Mouse (Mus musculus): Measurements from ENCODE around the gene Ide. TPM values are rescaled to one million over a fixed set of nuclear protein-coding genes. Genes with fewer than 3 reads are reported as not detected.

Gene Ide
- polyA plus RNA-seq, 1 experiment from 2014 or later = 30.5 TPM

GRCm38 (mm10) chr19:37360044-37360443 lies 22.4 kb upstream of the Ide start:
- H3K4me2 ChIP-seq (replicated peaks; ENCODE audit: low read depth) = no peak overlapping the region
- no peak overlapping the region for H3K27ac ChIP-seq (ENCODE audit: low read depth, low read length)
- no peak for ATAC-seq
- no peak overlapping the region for H3K9ac ChIP-seq (ENCODE audit: low read depth, low read length)
- H3K4me3 ChIP-seq (ENCODE audit: low read depth, low read length) = no peak overlapping the region
- H3K27me3 ChIP-seq (replicated peaks; ENCODE audit: control insufficient read depth, insufficient read depth, low read length) = no peaks in the 10 kb centered on the region
- no peaks in the 10 kb centered on the region for H3K9me3 ChIP-seq (ENCODE audit: control insufficient read depth)
- no peaks in the 10 kb centered on the region for H3K4me1 ChIP-seq (replicated peaks; ENCODE audit: control insufficient read depth, insufficient read depth, low read length)
- WGBS = 33% methylated on average over 5 of the region's 5 CpGs
- TF ChIP-seq CTCF (IDR thresholded peaks at IDR 0.05; ENCODE audit: low read depth) = no peak
- H3K36me3 ChIP-seq (ENCODE audit: control insufficient read depth, insufficient read depth) = no peaks in the 10 kb centered on the region

DNA sequence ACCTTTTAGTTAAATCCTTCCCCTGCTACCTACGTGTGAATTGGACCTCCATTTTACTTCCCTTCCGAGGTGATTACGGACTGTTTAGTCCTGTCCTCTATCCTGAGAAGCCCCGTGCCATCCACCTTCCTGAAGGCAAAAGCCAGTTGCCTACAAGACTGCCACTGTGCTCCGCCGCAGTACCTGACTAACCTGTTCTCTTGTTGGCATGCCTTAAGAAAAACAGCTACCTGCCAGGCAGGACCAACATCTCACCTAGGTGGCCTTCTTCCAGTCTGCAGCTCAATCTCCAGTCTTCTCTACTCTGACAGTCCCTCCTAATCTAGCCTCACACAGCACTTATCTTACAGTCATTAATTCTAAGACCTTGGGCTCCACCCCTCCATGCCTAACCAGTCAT lies 15.7 kb upstream of the Ide start:
- no peak for TF ChIP-seq CTCF (IDR thresholded peaks at IDR 0.05; ENCODE audit: low read depth)
- no peaks in the 10 kb centered on the region for H3K4me1 ChIP-seq (replicated peaks; ENCODE audit: control insufficient read depth, insufficient read depth, low read length)
- WGBS = 91% methylated on average over 6 of the region's 6 CpGs
- no peaks in the 10 kb centered on the region for H3K36me3 ChIP-seq (ENCODE audit: control insufficient read depth, insufficient read depth)
- ATAC-seq = no peak
- no peaks in the 10 kb centered on the region for H3K27me3 ChIP-seq (replicated peaks; ENCODE audit: control insufficient read depth, insufficient read depth, low read length)
- H3K9me3 ChIP-seq (ENCODE audit: control insufficient read depth) = no peaks in the 10 kb centered on the region
- H3K4me3 ChIP-seq (ENCODE audit: low read depth, low read length) = no peak overlapping the region
- H3K9ac ChIP-seq (ENCODE audit: low read depth, low read length) = no peak overlapping the region
- H3K27ac ChIP-seq (ENCODE audit: low read depth, low read length) = no peak overlapping the region
- no peak overlapping the region for H3K4me2 ChIP-seq (replicated peaks; ENCODE audit: low read depth)

DNA sequence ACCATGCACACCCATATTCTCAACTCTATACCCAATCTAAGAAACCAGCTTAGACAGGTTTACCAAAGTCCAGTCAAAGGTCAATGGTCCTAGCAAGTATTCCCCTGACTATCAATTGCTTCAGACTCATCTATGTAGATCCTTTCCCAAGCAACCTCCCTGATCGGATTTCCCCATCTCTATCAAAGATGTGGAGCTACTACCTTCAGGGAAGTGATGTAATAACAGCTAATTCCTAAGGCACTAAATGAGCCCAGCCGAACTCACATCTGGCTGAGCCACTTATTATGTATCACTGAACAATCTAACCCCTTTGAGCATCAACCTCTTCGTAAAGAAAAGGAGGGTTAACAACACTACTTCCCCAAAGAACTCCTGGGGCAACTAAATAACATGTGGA lies 15.1 kb upstream of the Ide start:
- Histone ChIP-seq H3K27ac (ENCODE audit: low read depth, low read length) (no peak overlapping the region), H3K36me3 (ENCODE audit: control insufficient read depth, insufficient read depth) (no peaks in the 10 kb centered on the region), H3K4me1 (replicated peaks; ENCODE audit: control insufficient read depth, insufficient read depth, low read length) (no peaks in the 10 kb centered on the region), H3K27me3 (replicated peaks; ENCODE audit: control insufficient read depth, insufficient read depth, low read length) (no peaks in the 10 kb centered on the region), H3K4me2 (replicated peaks; ENCODE audit: low read depth) (no peak overlapping the region), H3K9me3 (ENCODE audit: control insufficient read depth) (no peaks in the 10 kb centered on the region), H3K4me3 (ENCODE audit: low read depth, low read length) (no peak overlapping the region), H3K9ac (ENCODE audit: low read depth, low read length) (no peak overlapping the region)
- WGBS = 82% methylated on average over 3 of the region's 3 CpGs
- TF ChIP-seq CTCF (IDR thresholded peaks at IDR 0.05; ENCODE audit: low read depth) = no peak
- ATAC-seq = no peak

- Histone ChIP-seq H3K27ac (ENCODE audit: low read depth, low read length) (no peak overlapping the region; the same call in 1 of the 2 replicates), H3K4me2 (replicated peaks; ENCODE audit: low read depth) (no peak overlapping the region), H3K9me3 (ENCODE audit: control insufficient read depth) (no peaks in the 10 kb centered on the region), H3K9ac (ENCODE audit: low read depth, low read length) (no peak overlapping the region), H3K27me3 (replicated peaks; ENCODE audit: control insufficient read depth, insufficient read depth, low read length) (no peaks in the 10 kb centered on the region), H3K4me3 (ENCODE audit: low read depth, low read length) (no peak overlapping the region), H3K36me3 (ENCODE audit: control insufficient read depth, insufficient read depth) (no peaks in the 10 kb centered on the region), H3K4me1 (replicated peaks; ENCODE audit: control insufficient read depth, insufficient read depth, low read length) (0 out of 2 replicates have a peak, but pooled peaks cover 2% of the 10 kb centered on the region)
- no peak for TF ChIP-seq CTCF (IDR thresholded peaks at IDR 0.05; ENCODE audit: low read depth)
- ATAC-seq = peak; percentile 76
These were observed 11.3 kb upstream of the Ide start for GRCm38 (mm10) chr19:37348952-37349351.

- Histone ChIP-seq H3K9ac (ENCODE audit: low read depth, low read length) (no peak overlapping the region), H3K4me2 (replicated peaks; ENCODE audit: low read depth) (no peak overlapping the region), H3K36me3 (ENCODE audit: control insufficient read depth, insufficient read depth) (no peaks in the 10 kb centered on the region), H3K4me3 (ENCODE audit: low read depth, low read length) (no peak overlapping the region), H3K4me1 (replicated peaks; ENCODE audit: control insufficient read depth, insufficient read depth, low read length) (0 out of 2 replicates have a peak, but pooled peaks cover 2% of the 10 kb centered on the region), H3K27me3 (replicated peaks; ENCODE audit: control insufficient read depth, insufficient read depth, low read length) (no peaks in the 10 kb centered on the region), H3K27ac (ENCODE audit: low read depth, low read length) (peak overlapping the region; percentile 46; the same call in 1 of the 2 replicates), H3K9me3 (ENCODE audit: control insufficient read depth) (no peaks in the 10 kb centered on the region)
- TF ChIP-seq CTCF (IDR thresholded peaks at IDR 0.05; ENCODE audit: low read depth) = no peak
- 73% methylated on average over 10 of the region's 10 CpGs for WGBS
- ATAC-seq = no peak
These were observed 10.7 kb upstream of the Ide start for GRCm38 (mm10) chr19:37348331-37348730.

- Histone ChIP-seq H3K9me3 (ENCODE audit: control insufficient read depth) (no peaks in the 10 kb centered on the region), H3K27me3 (replicated peaks; ENCODE audit: control insufficient read depth, insufficient read depth, low read length) (no peaks in the 10 kb centered on the region), H3K4me1 (replicated peaks; ENCODE audit: control insufficient read depth, insufficient read depth, low read length) (0 out of 2 replicates have a peak, but pooled peaks cover 2% of the 10 kb centered on the region), H3K4me3 (ENCODE audit: low read depth, low read length) (no peak overlapping the region), H3K36me3 (ENCODE audit: control insufficient read depth, insufficient read depth) (no peaks in the 10 kb centered on the region), H3K27ac (ENCODE audit: low read depth, low read length) (no peak overlapping the region), H3K9ac (ENCODE audit: low read depth, low read length) (no peak overlapping the region), H3K4me2 (replicated peaks; ENCODE audit: low read depth) (no peak overlapping the region)
- ATAC-seq = no peak
- 42% methylated on average over 3 of the region's 3 CpGs for WGBS
- TF ChIP-seq CTCF (IDR thresholded peaks at IDR 0.05; ENCODE audit: low read depth) = no peak
These were observed 8.6 kb upstream of the Ide start for GRCm38 (mm10) chr19:37346258-37346657.

- 36% methylated on average over 5 of the region's 5 CpGs for WGBS
- 0 out of 2 replicates have a peak, but pooled peaks cover 2% of the 10 kb centered on the region for H3K4me1 ChIP-seq (replicated peaks; ENCODE audit: control insufficient read depth, insufficient read depth, low read length)
- H3K27me3 ChIP-seq (replicated peaks; ENCODE audit: control insufficient read depth, insufficient read depth, low read length) = no peaks in the 10 kb centered on the region
- H3K4me2 ChIP-seq (replicated peaks; ENCODE audit: low read depth) = no peak overlapping the region
- no peak overlapping the region for H3K4me3 ChIP-seq (ENCODE audit: low read depth, low read length)
- no peak overlapping the region for H3K9ac ChIP-seq (ENCODE audit: low read depth, low read length)
- H3K27ac ChIP-seq (ENCODE audit: low read depth, low read length) = no peak overlapping the region
- no peaks in the 10 kb centered on the region for H3K9me3 ChIP-seq (ENCODE audit: control insufficient read depth)
- H3K36me3 ChIP-seq (ENCODE audit: control insufficient read depth, insufficient read depth) = no peaks in the 10 kb centered on the region
- ATAC-seq = peak; percentile 64
- no peak for TF ChIP-seq CTCF (IDR thresholded peaks at IDR 0.05; ENCODE audit: low read depth)
These were observed 6.2 kb upstream of the Ide start for GRCm38 (mm10) chr19:37343899-37344298.

Measured in intestine, postnatal 0 days (tissue).